Mouse (Mus musculus) C2C12 (cell line): Measurements from ENCODE around the gene Exoc4.

Experiments
- CTCF ChIP-seq: IDR thresholded peaks from one replicate; pipeline ENCODE4 v1.5.1; 2011; ENCODE audit not compliant: control insufficient read depth, insufficient read depth, insufficient read length
- MAX ChIP-seq: IDR thresholded peaks from one replicate; pipeline ENCODE4 v1.6.1; 2011; ENCODE audit warnings: mild to moderate bottlenecking, control low read depth
- USF1 ChIP-seq: IDR thresholded peaks from one replicate; pipeline ENCODE4 v1.6.1; 2011; ENCODE audit warnings: low read depth, mild to moderate bottlenecking, control low read depth, moderate library complexity

- TF ChIP-seq CTCF (no peak), USF1 (no peak), MAX (no peak)
Observed at GRCm38 (mm10) chr6:33323386-33323785, 74.5 kb downstream of the Exoc4 start.
